Mouse (Mus musculus): ENCODE measurements around the gene Prmt1. TPM values are rescaled to one million over a fixed set of nuclear protein-coding genes. Genes with fewer than 3 reads are reported as not detected.
A peak's percentile ranks its signal among the peaks of the same experiment; 100 is the strongest.

Gene Prmt1
- polyA plus RNA-seq, 1 experiment from 2014 or later: 114 TPM

DNA sequence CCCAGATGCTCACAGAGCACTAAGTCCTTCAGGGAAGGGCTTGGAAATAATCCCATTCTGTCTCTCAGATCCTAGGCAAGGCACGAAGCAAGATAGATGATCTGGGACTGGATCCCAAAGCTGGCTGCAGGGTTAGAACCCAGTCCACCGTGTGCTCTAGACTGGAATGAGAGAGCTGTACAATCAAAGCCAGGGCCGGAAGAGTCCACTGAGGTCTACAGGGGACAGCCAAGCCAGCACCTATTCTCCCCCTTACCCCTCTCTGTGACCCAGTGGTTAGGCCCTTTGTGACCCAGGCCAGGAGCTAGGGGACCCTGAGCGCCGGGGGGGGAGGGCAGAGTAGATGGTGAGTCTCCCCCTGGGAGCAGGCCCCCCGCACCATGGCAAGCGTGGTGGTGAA is 43.5 kb downstream of the Prmt1 start, which contains the start of gene Tsks:
Gene Tsks, plus strand, starts transcription at position 301 of the 400 bp plus-strand sequence.
- Histone ChIP-seq H3K4me1 (replicated peaks) (no peaks in the 10 kb centered on the region), H3K27ac (replicated peaks) (no peak within 1 kb of the TSS), H3K9ac (no peak within 1 kb of the TSS), H3K4me3 (replicated peaks) (no peak within 1 kb of the TSS), H3K4me2 (no peak within 1 kb of the TSS), H3K36me3 (replicated peaks) (no peaks in the 10 kb centered on the region), H3K9me3 (replicated peaks) (no peaks in the 10 kb centered on the region), H3K27me3 (peaks cover 16% of the 10 kb centered on the region)
- ATAC-seq (ENCODE audit: insufficient read depth): no peak
- WGBS (ENCODE audit: insufficient replicate concordance): 67% methylated on average over 7 of the region's 7 CpGs

DNA sequence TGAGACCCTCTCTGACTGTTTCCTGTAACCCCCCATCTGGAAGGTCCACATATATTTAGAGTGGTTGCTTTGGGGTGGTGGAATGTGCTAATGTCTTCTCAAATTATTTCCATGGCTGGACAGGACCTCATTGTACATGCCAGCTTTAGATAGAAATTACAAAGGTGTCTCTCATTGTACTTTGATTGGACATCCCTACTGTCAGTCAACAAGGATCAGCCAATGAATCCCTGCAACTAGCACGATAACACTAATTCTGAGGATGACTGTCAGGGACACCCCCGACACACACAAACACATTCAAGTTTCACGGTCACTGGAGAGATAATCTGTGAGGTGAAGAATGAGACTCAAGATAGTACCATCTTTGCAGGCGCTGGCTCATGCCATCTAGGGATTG is 47.7 kb downstream of the Prmt1 start:
- no peak overlapping the region for H3K9ac ChIP-seq
- no peaks in the 10 kb centered on the region for H3K4me1 ChIP-seq (replicated peaks)
- H3K4me3 ChIP-seq (replicated peaks): no peak overlapping the region
- ATAC-seq (ENCODE audit: insufficient read depth): no peak
- no peaks in the 10 kb centered on the region for H3K36me3 ChIP-seq (replicated peaks)
- H3K27ac ChIP-seq (replicated peaks): no peak overlapping the region
- H3K4me2 ChIP-seq: no peak overlapping the region
- peaks cover 7% of the 10 kb centered on the region for H3K27me3 ChIP-seq
- no peaks in the 10 kb centered on the region for H3K9me3 ChIP-seq (replicated peaks)
- 68% methylated on average over 4 of the region's 4 CpGs for WGBS (ENCODE audit: insufficient replicate concordance)

DNA sequence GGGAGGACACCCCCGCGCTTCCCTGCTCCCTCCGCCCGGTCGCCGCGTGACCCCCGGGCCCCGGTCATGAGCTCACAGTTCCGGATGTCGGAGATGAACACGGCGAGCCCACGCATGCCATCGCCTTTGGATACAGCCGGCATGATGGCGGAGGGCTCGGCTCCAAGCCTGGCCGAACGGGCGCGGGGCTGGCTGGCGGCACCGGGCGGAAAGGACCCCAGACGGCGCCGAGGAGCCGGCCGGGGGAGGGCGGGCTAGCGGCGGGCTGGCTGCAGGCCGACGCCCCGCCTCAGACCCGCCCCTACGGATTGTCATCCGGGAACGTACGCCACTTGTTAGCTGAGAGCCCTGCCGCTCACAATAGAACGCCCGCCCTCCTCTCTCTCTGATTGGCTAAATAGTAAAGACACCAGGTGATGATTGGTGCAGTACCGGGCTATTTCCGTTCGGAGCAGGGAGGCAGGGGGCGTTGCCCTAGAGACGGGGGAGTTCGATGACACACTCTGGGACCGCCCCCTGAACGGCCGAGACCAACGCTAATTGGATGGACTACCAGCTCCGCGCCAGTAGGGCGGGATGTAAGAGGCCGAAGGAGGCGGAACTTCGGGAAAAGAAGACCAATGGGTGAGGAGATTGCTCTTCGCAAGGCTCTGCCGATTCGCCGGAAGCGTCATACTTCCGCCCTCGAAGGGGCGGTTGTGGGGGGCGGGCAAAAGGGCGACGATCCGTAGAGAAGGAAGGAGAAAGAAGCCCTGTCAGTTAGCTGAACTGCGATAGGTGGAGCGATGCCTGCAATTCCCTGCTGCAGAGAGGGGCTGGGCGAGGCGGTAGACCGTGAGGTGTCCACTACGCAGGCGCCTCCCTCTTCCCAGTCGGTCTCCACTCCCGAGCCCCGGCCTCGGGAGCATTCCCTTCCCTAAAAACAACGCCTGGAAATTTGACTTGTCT is 56.9 kb downstream of the Prmt1 start, which contains the start of gene Ap2a1:
Gene Ap2a1, minus strand, starts transcription at position 293 of the 948 bp plus-strand sequence.
- Histone ChIP-seq H3K27ac (replicated peaks) (peak within 1 kb of the TSS; percentile 94), H3K27me3 (no peaks in the 10 kb centered on the region), H3K36me3 (replicated peaks) (peaks cover 18% of the 10 kb centered on the region), H3K9me3 (replicated peaks) (no peaks in the 10 kb centered on the region), H3K4me2 (peak within 1 kb of the TSS; percentile 82), H3K4me1 (replicated peaks) (peaks cover 50% of the 10 kb centered on the region), H3K9ac (peak within 1 kb of the TSS; percentile 94), H3K4me3 (replicated peaks) (peak within 1 kb of the TSS; percentile 97)
- peak; percentile 95 for ATAC-seq (ENCODE audit: insufficient read depth)
- under 1% methylated on average over 84 of the region's 84 CpGs for WGBS (ENCODE audit: insufficient replicate concordance)

DNA sequence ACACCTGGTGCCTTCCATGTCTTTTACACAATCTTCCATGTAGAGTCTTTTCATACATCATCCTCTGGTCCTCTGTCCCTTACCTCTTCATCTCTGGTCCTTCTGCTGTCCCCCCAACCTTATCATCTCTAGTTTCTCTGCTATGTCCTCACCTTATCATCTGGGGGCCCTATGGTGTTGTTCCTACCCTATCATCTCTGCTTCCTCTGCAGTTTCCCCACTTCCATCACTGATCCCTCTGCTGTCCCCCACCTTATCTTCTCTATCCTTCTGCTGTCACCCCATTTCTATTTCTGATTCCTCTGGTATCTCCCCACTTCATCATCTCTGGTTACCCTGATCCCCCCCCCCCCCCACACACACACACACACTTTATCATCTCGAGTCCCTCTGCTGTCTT is 57.8 kb downstream of the Prmt1 start:
- peak overlapping the region; percentile 94 for H3K27ac ChIP-seq (replicated peaks)
- WGBS (ENCODE audit: insufficient replicate concordance): 0% methylated on average over 1 of the region's 1 CpGs
- H3K4me1 ChIP-seq (replicated peaks): peaks cover 56% of the 10 kb centered on the region
- H3K4me2 ChIP-seq: peak overlapping the region; percentile 78
- H3K36me3 ChIP-seq (replicated peaks): peaks cover 27% of the 10 kb centered on the region
- peak overlapping the region; percentile 97 for H3K4me3 ChIP-seq (replicated peaks)
- H3K9ac ChIP-seq: peak overlapping the region; percentile 94
- H3K9me3 ChIP-seq (replicated peaks): no peaks in the 10 kb centered on the region
- peak; percentile 1; the same call in 1 of the 2 replicates for ATAC-seq (ENCODE audit: insufficient read depth)
- H3K27me3 ChIP-seq: no peaks in the 10 kb centered on the region

Small RNA genes lying within 50 kb of the gene (microRNA-seq; reads per million reads assigned to microRNA genes)
- gene Mir7054: not detected

Other genes with a start within 250 kb of the Prmt1 start
- gene Vrk3, start 238.2 kb downstream of the Prmt1 start, polyA plus RNA-seq (2015; fragmentation: Nextera tagmentation; extraction: Ambion mirVana): 28.1 and 30.0 TPM in 2 replicates
- 0.94 and 1.0 TPM in 2 replicates for gene Zfp473, start 235.5 kb downstream of the Prmt1 start, polyA plus RNA-seq (2015; fragmentation: Nextera tagmentation; extraction: Ambion mirVana)
- gene Nup62, start 170.5 kb downstream of the Prmt1 start, polyA plus RNA-seq (2015; fragmentation: Nextera tagmentation; extraction: Ambion mirVana): 48.8 and 51.2 TPM in 2 replicates
- 0.35 and 0.46 TPM in 2 replicates for gene Il4i1, start 170.2 kb downstream of the Prmt1 start, polyA plus RNA-seq (2015; fragmentation: Nextera tagmentation; extraction: Ambion mirVana)
- 7.5 and 9.2 TPM in 2 replicates for gene Atf5, start 169.9 kb downstream of the Prmt1 start, polyA plus RNA-seq (2015; fragmentation: Nextera tagmentation; extraction: Ambion mirVana)
- 27.7 and 32.3 TPM in 2 replicates for gene Akt1s1, start 137.6 kb downstream of the Prmt1 start, polyA plus RNA-seq (2015; fragmentation: Nextera tagmentation; extraction: Ambion mirVana)
- gene Tbc1d17, start 137.5 kb downstream of the Prmt1 start, polyA plus RNA-seq (2015; fragmentation: Nextera tagmentation; extraction: Ambion mirVana): 26.1 and 29.4 TPM in 2 replicates
- 23.8 and 28.9 TPM in 2 replicates for gene Pnkp, start 129.4 kb downstream of the Prmt1 start, polyA plus RNA-seq (2015; fragmentation: Nextera tagmentation; extraction: Ambion mirVana)
- 54.1 and 59.1 TPM in 2 replicates for gene Ptov1, start 116.8 kb downstream of the Prmt1 start, polyA plus RNA-seq (2015; fragmentation: Nextera tagmentation; extraction: Ambion mirVana)
- 46.8 and 56.2 TPM in 2 replicates for gene Med25, start 93.9 kb downstream of the Prmt1 start, polyA plus RNA-seq (2015; fragmentation: Nextera tagmentation; extraction: Ambion mirVana)
- gene Fuz, start 90.5 kb downstream of the Prmt1 start, polyA plus RNA-seq (2015; fragmentation: Nextera tagmentation; extraction: Ambion mirVana): 6.7 and 6.9 TPM in 2 replicates
- gene Ap2a1, start 57.1 kb downstream of the Prmt1 start, polyA plus RNA-seq (2015; fragmentation: Nextera tagmentation; extraction: Ambion mirVana): 69.1 and 70.9 TPM in 2 replicates
- 0.08 TPM in 1 of 2 replicates, not detected in the other for gene Tsks, start 43.4 kb downstream of the Prmt1 start, polyA plus RNA-seq (2015; fragmentation: Nextera tagmentation; extraction: Ambion mirVana)
- 1.5 and 1.6 TPM in 2 replicates for gene Cpt1c, start 11.7 kb downstream of the Prmt1 start, polyA plus RNA-seq (2015; fragmentation: Nextera tagmentation; extraction: Ambion mirVana)
- gene Irf3, start 11.1 kb upstream of the Prmt1 start, polyA plus RNA-seq (2015; fragmentation: Nextera tagmentation; extraction: Ambion mirVana): 39.4 and 47.2 TPM in 2 replicates
- 12.3 and 13.7 TPM in 2 replicates for gene Bcl2l12, start 12.1 kb upstream of the Prmt1 start, polyA plus RNA-seq (2015; fragmentation: Nextera tagmentation; extraction: Ambion mirVana)
- gene Scaf1, start 29.8 kb upstream of the Prmt1 start, polyA plus RNA-seq (2015; fragmentation: Nextera tagmentation; extraction: Ambion mirVana): 10.4 and 11.9 TPM in 2 replicates
- 20.8 and 23.6 TPM in 2 replicates for gene Rras, start 31.4 kb upstream of the Prmt1 start, polyA plus RNA-seq (2015; fragmentation: Nextera tagmentation; extraction: Ambion mirVana)
- 2.1 and 2.3 TPM in 2 replicates for gene Prr12, start 66.3 kb upstream of the Prmt1 start, polyA plus RNA-seq (2015; fragmentation: Nextera tagmentation; extraction: Ambion mirVana)
- 25.9 and 27.4 TPM in 2 replicates for gene Nosip, start 75.9 kb upstream of the Prmt1 start, polyA plus RNA-seq (2015; fragmentation: Nextera tagmentation; extraction: Ambion mirVana)
- 8.5 and 9.0 TPM in 2 replicates for gene Prrg2, start 76.1 kb upstream of the Prmt1 start, polyA plus RNA-seq (2015; fragmentation: Nextera tagmentation; extraction: Ambion mirVana)
- gene Rcn3, start 105.7 kb upstream of the Prmt1 start, polyA plus RNA-seq (2015; fragmentation: Nextera tagmentation; extraction: Ambion mirVana): 26.3 and 26.6 TPM in 2 replicates
- gene Fcgrt, start 117.3 kb upstream of the Prmt1 start, polyA plus RNA-seq (2015; fragmentation: Nextera tagmentation; extraction: Ambion mirVana): 43.6 and 51.2 TPM in 2 replicates
- 673 and 768 TPM in 2 replicates for gene Rps11, start 137.9 kb upstream of the Prmt1 start, polyA plus RNA-seq (2015; fragmentation: Nextera tagmentation; extraction: Ambion mirVana)
- 534 and 633 TPM in 2 replicates for gene Rpl13a, start 142.2 kb upstream of the Prmt1 start, polyA plus RNA-seq (2015; fragmentation: Nextera tagmentation; extraction: Ambion mirVana)
- gene Gm45713, start 149.7 kb upstream of the Prmt1 start, polyA plus RNA-seq (2015; fragmentation: Nextera tagmentation; extraction: Ambion mirVana): 0.10 TPM in 1 of 2 replicates, not detected in the other
- 3.4 and 3.7 TPM in 2 replicates for gene Flt3l, start 149.9 kb upstream of the Prmt1 start, polyA plus RNA-seq (2015; fragmentation: Nextera tagmentation; extraction: Ambion mirVana)
- gene Pih1d1, start 167.7 kb upstream of the Prmt1 start, polyA plus RNA-seq (2015; fragmentation: Nextera tagmentation; extraction: Ambion mirVana): 42.2 and 46.8 TPM in 2 replicates
- 31.4 and 32.6 TPM in 2 replicates for gene Aldh16a1, start 168.0 kb upstream of the Prmt1 start, polyA plus RNA-seq (2015; fragmentation: Nextera tagmentation; extraction: Ambion mirVana)
- not detected in 2 replicates for gene Slc17a7, start 177.4 kb upstream of the Prmt1 start, polyA plus RNA-seq (2015; fragmentation: Nextera tagmentation; extraction: Ambion mirVana)
- gene Gfy, start 193.0 kb upstream of the Prmt1 start, polyA plus RNA-seq (2015; fragmentation: Nextera tagmentation; extraction: Ambion mirVana): not detected in 2 replicates
- not detected in 2 replicates for gene Pth2, start 194.4 kb upstream of the Prmt1 start, polyA plus RNA-seq (2015; fragmentation: Nextera tagmentation; extraction: Ambion mirVana)
- gene Ccdc155, start 218.3 kb upstream of the Prmt1 start, polyA plus RNA-seq (2015; fragmentation: Nextera tagmentation; extraction: Ambion mirVana): 0.07 and 0.13 TPM in 2 replicates
- 2.0 and 2.4 TPM in 2 replicates for gene Dkkl1, start 225.6 kb upstream of the Prmt1 start, polyA plus RNA-seq (2015; fragmentation: Nextera tagmentation; extraction: Ambion mirVana)
- gene Tead2, start 229.2 kb upstream of the Prmt1 start, polyA plus RNA-seq (2015; fragmentation: Nextera tagmentation; extraction: Ambion mirVana): 6.6 and 7.0 TPM in 2 replicates

All from liver, embryonic 15.5 days (tissue).